Mouse (Mus musculus): ENCODE measurements around the gene Icam2. TPM values are rescaled to one million over a fixed set of nuclear protein-coding genes. Genes with fewer than 3 reads are reported as not detected.

Icam2 gene
- total and polyA plus RNA-seq, 3 experiments = 49.6 to 82.7 TPM; not detected in 1

GRCm38 (mm10) chr11:106332458-106332857 is 55.4 kb downstream of the Icam2 start:
- peaks cover 0 to 4% of the 10 kb centered on the region in 2 experiments; a peak in 2 of 4 replicates for H3K27me3 ChIP-seq (ENCODE audit: control insufficient read depth in 1 of 2, insufficient read depth in 2 of 2, low read length in 2 of 2)
- no peak overlapping the region for H3K9ac ChIP-seq (ENCODE audit: control insufficient read depth, low read depth, low read length, poor library complexity, severe bottlenecking)
- peaks cover 0 to 8% of the 10 kb centered on the region in 2 experiments; a peak in 1 of 4 replicates for H3K4me1 ChIP-seq (ENCODE audit: control insufficient read depth in 1 of 2, insufficient read depth in 2 of 2, low read length in 2 of 2)
- H3K27ac ChIP-seq (ENCODE audit: control insufficient read depth, low read depth, low read length) = no peak overlapping the region
- H3K9me3 ChIP-seq (replicated peaks; ENCODE audit: insufficient read depth, low read length) = no peaks in the 10 kb centered on the region
- H3K36me3 ChIP-seq (ENCODE audit: control insufficient read depth in 1 of 2, insufficient read depth in 2 of 2, low read length in 2 of 2) = no peaks in the 10 kb centered on the region
- H3K79me2 ChIP-seq (ENCODE audit: control insufficient read depth, insufficient read depth, low read length, poor library complexity) = no peaks in the 10 kb centered on the region
- no peak for DNase-seq (ENCODE audit: low read depth, low spot score)
- H3K4me3 ChIP-seq (ENCODE audit: control insufficient read depth in 1 of 2, insufficient read depth in 1 of 2, low read depth in 2 of 2, low read length in 2 of 2) = no peak overlapping the region
- no peak for TF ChIP-seq MAFK (IDR thresholded peaks at IDR 0.05; ENCODE audit: borderline replicate concordance, low read depth, low read length)
- no peak for TF ChIP-seq USF1 (IDR thresholded peaks at IDR 0.05; ENCODE audit: low read depth, low read length)
- TF ChIP-seq ETS1 (IDR thresholded peaks at IDR 0.05; ENCODE audit: low read depth, low read length) = no peak
- TF ChIP-seq BHLHE40 (IDR thresholded peaks at IDR 0.05; ENCODE audit: borderline replicate concordance, low read depth, low read length) = no peak
- no peak for TF ChIP-seq TAL1 (IDR thresholded peaks at IDR 0.05; ENCODE audit: low read length)
- no peak for TF ChIP-seq MXI1 (IDR thresholded peaks at IDR 0.05; ENCODE audit: low read depth, low read length)
- TF ChIP-seq GABPA (IDR thresholded peaks at IDR 0.05; ENCODE audit: low read depth, low read length) = no peak
- no peak for TF ChIP-seq TCF12 (IDR thresholded peaks at IDR 0.05; ENCODE audit: low read depth, low read length)
- no peak for TF ChIP-seq RCOR1 (IDR thresholded peaks at IDR 0.05; ENCODE audit: low read depth, low read length)
- TF ChIP-seq USF2 (IDR thresholded peaks at IDR 0.05; ENCODE audit: borderline replicate concordance in 1 of 2, insufficient read depth in 1 of 2, low read depth in 1 of 2, low read length in 2 of 2) = no peak
- TF ChIP-seq MAZ (IDR thresholded peaks at IDR 0.05; ENCODE audit: low read depth, low read length) = no peak
- no peak for TF ChIP-seq POLR2A (IDR thresholded peaks at IDR 0.05; ENCODE audit: control insufficient read depth in 1 of 2, insufficient read depth in 1 of 2, low read depth in 1 of 2, low read length in 2 of 2, poor library complexity in 1 of 2)
- no peak for TF ChIP-seq ZKSCAN1 (IDR thresholded peaks at IDR 0.05; ENCODE audit: low read depth, low read length)
- no peak for TF ChIP-seq NRF1 (IDR thresholded peaks at IDR 0.05; ENCODE audit: insufficient read depth, low read depth, low read length, poor library complexity, severe bottlenecking)
- no peak for TF ChIP-seq POLR2AphosphoS2 (IDR thresholded peaks at IDR 0.05; ENCODE audit: low read length)
- no peak for TF ChIP-seq JUND (IDR thresholded peaks at IDR 0.05; ENCODE audit: low read depth, low read length)
- TF ChIP-seq POLR2AphosphoS5 (IDR thresholded peaks at IDR 0.05; ENCODE audit: borderline replicate concordance, low read depth, low read length) = no peak
- TF ChIP-seq KAT2A (conservative IDR thresholded peaks at IDR 0.05; ENCODE audit: low read depth, low read length) = no peak
- no peak for TF ChIP-seq ZNF384 (IDR thresholded peaks at IDR 0.05; ENCODE audit: low read depth, low read length)
- TF ChIP-seq CHD1 (IDR thresholded peaks at IDR 0.05; ENCODE audit: low read depth, low read length) = no peak

GRCm38 (mm10) chr11:106329682-106330081 is 58.2 kb downstream of the Icam2 start:
- Histone ChIP-seq H3K36me3 (ENCODE audit: control insufficient read depth in 1 of 2, insufficient read depth in 2 of 2, low read length in 2 of 2) (peaks cover 0 to 12% of the 10 kb centered on the region in 2 experiments; a peak in 2 of 4 replicates), H3K9ac (ENCODE audit: control insufficient read depth, low read depth, low read length, poor library complexity, severe bottlenecking) (no peak overlapping the region), H3K4me3 (ENCODE audit: control insufficient read depth in 1 of 2, insufficient read depth in 1 of 2, low read depth in 2 of 2, low read length in 2 of 2) (no peak overlapping the region), H3K4me1 (ENCODE audit: control insufficient read depth in 1 of 2, insufficient read depth in 2 of 2, low read length in 2 of 2) (peaks cover 0 to 24% of the 10 kb centered on the region in 2 experiments; a peak in 2 of 4 replicates), H3K9me3 (replicated peaks; ENCODE audit: insufficient read depth, low read length) (no peaks in the 10 kb centered on the region), H3K27ac (ENCODE audit: control insufficient read depth, low read depth, low read length) (no peak overlapping the region), H3K27me3 (ENCODE audit: control insufficient read depth in 1 of 2, insufficient read depth in 2 of 2, low read length in 2 of 2) (peaks cover 0 to 2% of the 10 kb centered on the region in 2 experiments; a peak in 2 of 4 replicates), H3K79me2 (ENCODE audit: control insufficient read depth, insufficient read depth, low read length, poor library complexity) (no peaks in the 10 kb centered on the region)
- peak; percentile 80 for DNase-seq (ENCODE audit: low read depth, low spot score)
- TF ChIP-seq BHLHE40 (IDR thresholded peaks at IDR 0.05; ENCODE audit: borderline replicate concordance, low read depth, low read length) (no peak), ZC3H11A (IDR thresholded peaks at IDR 0.05; ENCODE audit: low read depth, low read length) (peak; percentile 76), RAD21 (IDR thresholded peaks at IDR 0.05; ENCODE audit: low read depth, low read length) (peak; percentile 79), UBTF (IDR thresholded peaks at IDR 0.05; ENCODE audit: borderline replicate concordance, insufficient read depth, low read depth, low read length) (no peak), ZKSCAN1 (IDR thresholded peaks at IDR 0.05; ENCODE audit: low read depth, low read length) (no peak), CTCF (IDR thresholded peaks at IDR 0.05 in 2 of 3, conservative IDR thresholded peaks at IDR 0.05 in 1 of 3; ENCODE audit: control insufficient read depth in 1 of 3, insufficient read depth in 1 of 3, low read depth in 2 of 3, low read length in 3 of 3, poor library complexity in 1 of 3, severe bottlenecking in 1 of 3) (peak; percentile 35 to 99 (median 45)), MXI1 (IDR thresholded peaks at IDR 0.05; ENCODE audit: low read depth, low read length) (0 out of 2 replicates have a peak, but pooled peaks have one; percentile 32), MAX (IDR thresholded peaks at IDR 0.05; ENCODE audit: low read length) (peak; percentile 78), TBP (IDR thresholded peaks at IDR 0.05; ENCODE audit: low read depth, low read length) (0 out of 2 replicates have a peak, but pooled peaks have one; percentile 15), GABPA (IDR thresholded peaks at IDR 0.05; ENCODE audit: low read depth, low read length) (no peak), SMC3 (IDR thresholded peaks at IDR 0.05; ENCODE audit: low read depth, low read length) (peak; percentile 98), MYC (IDR thresholded peaks at IDR 0.05; ENCODE audit: low read depth, low read length) (peak; percentile 84), GATA1 (IDR thresholded peaks at IDR 0.05; ENCODE audit: low read depth, low read length) (peak; percentile 42; the same call in 1 of the 2 replicates), POLR2AphosphoS5 (IDR thresholded peaks at IDR 0.05; ENCODE audit: borderline replicate concordance, low read depth, low read length) (no peak)
